Mouse (Mus musculus) heart, embryonic 16.5 days (tissue): Measurements from ENCODE around the gene Hmbs. TPM values are rescaled to one million over a fixed set of nuclear protein-coding genes. Genes with fewer than 3 reads are reported as not detected.

Experiments used
- ATAC-seq: fragments of 200-750 bp; cut with Nextera tagmentation; replicated peaks from 2 replicates; pipeline ENCODE4 v1.8.0; 2017; ENCODE audit warnings: moderate number of reproducible peaks; ENCODE audit not compliant: insufficient read depth, low FRiP score; ENCODE audit errors: extremely low read depth
- H3K27ac ChIP-seq: fragments of 300-500 bp; sonication (generic); 2 replicates; pipeline ENCODE4 v1.5.1; 2014; ENCODE audit warnings: mild to moderate bottlenecking, low read length, control low read depth, moderate library complexity
- H3K27me3 ChIP-seq: fragments of 300-500 bp; sonication (generic); 2 replicates; pipeline ENCODE4 v1.6.1; 2014; ENCODE audit warnings: low read length, mixed read lengths; ENCODE audit not compliant: control insufficient read depth, insufficient read depth
- H3K36me3 ChIP-seq: fragments of 300-500 bp; sonication (generic); 2 replicates; pipeline ENCODE4 v1.6.1; 2014; ENCODE audit not compliant: control insufficient read depth, insufficient read depth
- H3K4me1 ChIP-seq: fragments of 300-500 bp; sonication (generic); 2 replicates; pipeline ENCODE4 v1.6.1; 2014; ENCODE audit warnings: low read length, mixed read lengths; ENCODE audit not compliant: control insufficient read depth, insufficient read depth
- H3K4me2 ChIP-seq: fragments of 300-500 bp; sonication (generic); 2 replicates; pipeline ENCODE4 v1.6.1; 2014; ENCODE audit warnings: low read depth, mild to moderate bottlenecking, control low read depth, low read length
- H3K4me3 ChIP-seq: fragments of 300-500 bp; sonication (generic); 2 replicates; pipeline ENCODE4 v1.5.1; 2014; ENCODE audit warnings: mild to moderate bottlenecking, control low read depth, low read length
- H3K9ac ChIP-seq: fragments of 300-500 bp; sonication (generic); 2 replicates; pipeline ENCODE4 v1.6.1; 2014; ENCODE audit warnings: low read length, control low read depth
- H3K9me3 ChIP-seq: fragments of 300-500 bp; sonication (generic); replicated peaks from 2 replicates; pipeline ENCODE4 v1.6.1; 2016; ENCODE audit warnings: low read length; ENCODE audit not compliant: control insufficient read depth
- WGBS: fragments of 180-500 bp; shearing (Covaris S2); extraction: QIAGEN DNeasy Blood & Tissue Kit; methylation state at CpG from one replicate; pipeline ENCODE4 v1.1.7; 2014; 5-methylcytosine and 5-hydroxymethylcytosine counted together
- polyA plus RNA-seq: library from polyadenylated mRNA; unstranded; fragments of >200 nt; fragmentation: Nextera tagmentation; extraction: Ambion mirVana; gene quantifications from 2 replicates; pipeline ENCODE4 v1.2.1, GENCODE M21; 2015

Hmbs gene
- polyA plus RNA-seq, 1 experiment from 2014 or later, result 97.2 TPM

GRCm38 (mm10) chr9:44348546-44348945 is 4.5 kb upstream of the Hmbs start:
- peaks cover 38% of the 10 kb centered on the region for H3K36me3 ChIP-seq
- no peak for ATAC-seq

DNA sequence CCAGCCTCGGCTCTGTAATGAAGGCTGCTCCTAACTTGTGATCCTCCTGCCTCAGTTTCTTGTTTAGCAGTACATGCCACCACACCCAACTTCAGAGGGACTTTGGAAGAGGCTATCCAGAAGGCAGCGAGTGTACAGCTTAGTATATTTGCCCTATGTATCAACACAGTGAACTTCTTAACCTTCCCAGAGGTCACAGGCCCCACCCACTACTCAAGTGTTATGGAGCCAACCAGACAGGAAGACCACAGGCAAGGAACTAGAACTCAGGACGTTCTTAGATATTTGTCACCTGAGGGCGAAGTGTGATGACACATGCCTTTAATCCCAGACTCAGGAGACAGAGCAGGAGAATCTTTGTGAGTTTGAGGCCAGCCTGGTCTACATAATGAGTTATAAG is 3.6 kb upstream of the Hmbs start:
- Histone ChIP-seq H3K9me3 (peaks cover 5% of the 10 kb centered on the region; the same call in 1 of the 2 replicates), H3K9ac (no peak overlapping the region), H3K36me3 (peaks cover 38% of the 10 kb centered on the region), H3K4me2 (no peak overlapping the region), H3K27ac (no peak overlapping the region), H3K27me3 (no peaks in the 10 kb centered on the region), H3K4me1 (peaks cover 11% of the 10 kb centered on the region), H3K4me3 (no peak overlapping the region)
- 88% methylated on average over 4 of the region's 4 CpGs for WGBS
- no peak for ATAC-seq

More at GRCm38 (mm10) chr9:44348546-44348945, 4.5 kb upstream of the Hmbs start:
- H3K4me3 ChIP-seq, result no peak overlapping the region
- H3K27ac ChIP-seq, result no peak overlapping the region
- WGBS, result 98% methylated on average over 4 of the region's 4 CpGs
- H3K9ac ChIP-seq, result no peak overlapping the region
- peaks cover 4% of the 10 kb centered on the region; the same call in 1 of the 2 replicates for H3K4me1 ChIP-seq
- H3K9me3 ChIP-seq, result peaks cover 5% of the 10 kb centered on the region; the same call in 1 of the 2 replicates
- H3K4me2 ChIP-seq, result no peak overlapping the region
- H3K27me3 ChIP-seq, result no peaks in the 10 kb centered on the region

DNA sequence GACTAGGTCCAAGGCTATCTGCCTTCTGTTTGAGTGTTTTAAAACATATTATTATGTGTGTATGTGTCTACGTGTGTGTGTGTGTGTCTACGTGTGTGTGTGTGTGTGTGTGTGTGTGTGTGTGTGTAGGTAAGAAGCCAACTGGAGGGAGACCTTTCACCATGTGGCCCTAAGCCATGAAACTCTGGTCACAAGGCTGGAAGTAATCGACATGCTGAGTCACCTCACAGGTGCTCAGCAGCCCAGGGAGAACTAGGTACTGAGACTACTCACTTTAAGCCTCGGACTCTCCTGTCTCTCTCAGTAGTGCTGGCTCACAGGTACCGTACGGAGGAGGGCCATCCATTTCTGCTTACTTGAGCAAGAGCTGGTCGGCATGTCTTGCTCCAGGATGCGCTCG is 3.1 kb upstream of the Hmbs start:
- Histone ChIP-seq H3K36me3 (peaks cover 38% of the 10 kb centered on the region), H3K9me3 (peaks cover 5% of the 10 kb centered on the region; the same call in 1 of the 2 replicates), H3K4me3 (no peak overlapping the region), H3K27ac (no peak overlapping the region), H3K9ac (no peak overlapping the region), H3K27me3 (no peaks in the 10 kb centered on the region), H3K4me2 (no peak overlapping the region), H3K4me1 (peaks cover 16% of the 10 kb centered on the region)
- WGBS, result 91% methylated on average over 9 of the region's 9 CpGs
- ATAC-seq, result no peak

DNA sequence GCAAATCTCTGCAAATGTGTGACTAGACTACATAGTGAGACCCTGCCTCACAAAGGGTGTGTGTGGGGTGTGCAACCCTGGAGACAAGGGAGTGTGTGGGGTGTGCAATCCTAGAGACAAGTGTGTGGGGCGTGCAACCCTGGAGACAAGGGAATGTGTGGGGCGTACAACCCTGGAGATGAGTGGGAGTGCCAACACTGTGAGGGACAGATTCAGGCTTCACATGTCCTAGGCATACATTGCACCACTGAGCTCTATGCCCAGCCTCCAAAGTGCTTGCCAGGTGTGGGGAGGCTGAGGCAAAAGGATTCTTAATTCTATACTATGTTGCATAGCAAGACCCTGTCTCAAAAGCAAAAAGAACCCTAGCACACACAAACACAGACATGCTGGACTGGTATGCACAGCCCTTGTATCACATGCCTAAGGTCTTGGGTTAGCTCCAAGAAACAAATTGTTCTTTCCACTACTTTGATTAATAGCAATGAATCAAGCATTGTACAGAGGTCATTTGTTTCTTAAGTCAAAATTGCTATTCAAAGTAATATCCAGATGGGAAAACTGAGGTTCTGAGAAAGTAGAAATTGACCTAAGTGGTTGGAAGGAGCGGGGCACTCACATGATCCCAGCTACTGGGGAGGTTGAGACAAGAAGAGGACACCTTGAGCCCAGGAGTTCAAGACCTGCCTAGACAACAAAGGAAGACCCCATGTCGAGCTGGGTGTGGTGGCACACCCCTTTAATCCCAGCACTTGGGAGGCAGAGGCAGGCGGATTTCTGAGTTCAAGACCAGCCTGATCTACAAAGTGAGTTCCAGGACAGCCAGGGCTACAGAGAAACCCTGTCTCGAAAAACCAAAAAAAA is 1.8 kb upstream of the Hmbs start:
- Histone ChIP-seq H3K27me3 (no peaks in the 10 kb centered on the region), H3K4me3 (no peak overlapping the region), H3K36me3 (peaks cover 40% of the 10 kb centered on the region), H3K4me2 (no peak overlapping the region), H3K9ac (no peak overlapping the region), H3K4me1 (peaks cover 18% of the 10 kb centered on the region), H3K9me3 (peaks cover 5% of the 10 kb centered on the region; the same call in 1 of the 2 replicates), H3K27ac (no peak overlapping the region)
- 80% methylated on average over 6 of the region's 6 CpGs for WGBS
- no peak for ATAC-seq

DNA sequence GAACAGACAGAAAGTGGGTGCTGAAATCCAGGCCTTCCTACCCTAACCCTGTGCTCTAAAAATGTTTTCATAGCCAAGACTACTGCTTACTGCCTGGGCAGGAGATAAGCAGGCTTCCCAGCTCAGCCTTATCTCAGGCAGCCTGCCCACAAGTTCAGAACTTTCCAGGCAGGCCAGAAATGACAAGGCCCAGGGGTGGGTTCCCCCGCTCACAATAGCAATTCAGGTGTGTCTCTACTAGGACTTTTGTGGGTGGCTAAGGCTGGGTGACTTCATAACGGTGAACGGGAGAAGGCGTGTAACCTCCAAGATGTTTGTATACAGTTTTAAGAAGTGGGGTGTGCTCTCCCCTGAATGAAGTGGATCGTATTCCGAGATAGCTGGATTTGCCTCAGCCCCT is 738 bp downstream of the Hmbs start:
- Histone ChIP-seq H3K36me3 (peaks cover 34% of the 10 kb centered on the region), H3K27me3 (no peaks in the 10 kb centered on the region), H3K4me2 (peak overlapping the region; percentile 78), H3K9ac (peak overlapping the region; percentile 88), H3K4me3 (peak overlapping the region; percentile 84), H3K27ac (peak overlapping the region; percentile 99), H3K4me1 (peaks cover 18% of the 10 kb centered on the region), H3K9me3 (no peaks in the 10 kb centered on the region)
- WGBS, result 1% methylated on average over 6 of the region's 6 CpGs
- peak; percentile 63 for ATAC-seq

- Histone ChIP-seq H3K27ac (peak overlapping the region; percentile 99), H3K4me1 (peaks cover 18% of the 10 kb centered on the region), H3K4me2 (peak overlapping the region; percentile 78), H3K4me3 (peak overlapping the region; percentile 84), H3K9me3 (no peaks in the 10 kb centered on the region), H3K27me3 (no peaks in the 10 kb centered on the region), H3K36me3 (peaks cover 30% of the 10 kb centered on the region), H3K9ac (peak overlapping the region; percentile 55)
- ATAC-seq, result no peak
- 83% methylated on average over 1 of the region's 1 CpGs for WGBS
Observed at GRCm38 (mm10) chr9:44342605-44343004, 1.4 kb downstream of the Hmbs start.

DNA sequence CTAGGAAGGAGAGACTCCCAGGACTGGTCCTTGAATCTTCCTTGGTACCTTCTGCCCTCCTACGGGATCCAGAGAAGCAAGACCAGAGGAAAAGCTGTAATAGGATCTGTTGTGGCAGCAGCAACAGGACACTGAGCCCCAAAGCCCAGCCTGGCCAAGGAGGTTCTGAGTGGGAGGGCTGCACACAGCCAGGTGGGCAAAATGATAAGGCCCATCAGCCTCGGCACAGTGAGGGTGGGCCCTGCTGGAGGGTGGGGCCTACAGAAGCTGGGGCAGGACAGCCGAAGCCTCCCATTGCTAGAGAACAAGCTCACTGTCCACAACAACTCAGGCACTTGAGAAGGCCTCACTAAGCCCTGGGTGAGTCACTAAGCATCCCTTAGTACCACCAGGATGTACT is 1.9 kb downstream of the Hmbs start:
- Histone ChIP-seq H3K4me3 (no peak overlapping the region), H3K27ac (peak overlapping the region; percentile 99), H3K9ac (peak overlapping the region; percentile 55)

GRCm38 (mm10) chr9:44341487-44341886 is 2.5 kb downstream of the Hmbs start:
- H3K36me3 ChIP-seq, result peaks cover 28% of the 10 kb centered on the region
- no peak overlapping the region for H3K9ac ChIP-seq

More for the DNA sequence above, 1.9 kb downstream of the Hmbs start:
- Histone ChIP-seq H3K4me1 (peaks cover 22% of the 10 kb centered on the region), H3K4me2 (peak overlapping the region; percentile 78), H3K9me3 (no peaks in the 10 kb centered on the region), H3K36me3 (peaks cover 29% of the 10 kb centered on the region), H3K27me3 (no peaks in the 10 kb centered on the region)
- ATAC-seq, result no peak
- 53% methylated on average over 3 of the region's 3 CpGs for WGBS

DNA sequence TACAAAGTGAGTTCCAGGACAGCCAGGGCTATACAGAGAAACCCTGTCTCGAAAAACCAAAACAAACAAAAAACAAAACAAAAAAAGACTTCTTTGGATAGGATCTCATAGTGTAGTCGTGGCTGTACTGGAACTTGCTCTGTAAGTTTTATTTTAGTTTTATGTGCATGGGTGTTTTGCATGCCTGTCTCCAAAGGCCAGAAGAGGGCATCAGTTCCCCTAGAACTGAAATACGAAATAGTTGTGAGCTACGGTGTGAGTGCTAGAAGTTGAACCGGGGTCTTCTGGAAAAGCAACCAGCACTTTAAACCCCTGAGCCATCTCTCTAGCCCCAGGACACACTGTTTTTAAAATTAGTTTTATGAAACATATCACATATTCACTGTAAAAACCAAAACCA is 5.5 kb downstream of the Hmbs start:
- H3K36me3 ChIP-seq, result peaks cover 33% of the 10 kb centered on the region

More at GRCm38 (mm10) chr9:44341487-44341886, 2.5 kb downstream of the Hmbs start:
- H3K9me3 ChIP-seq, result no peaks in the 10 kb centered on the region
- H3K4me2 ChIP-seq, result no peak overlapping the region
- no peak overlapping the region for H3K27ac ChIP-seq
- 86% methylated on average over 5 of the region's 5 CpGs for WGBS
- no peak overlapping the region for H3K4me3 ChIP-seq
- H3K27me3 ChIP-seq, result no peaks in the 10 kb centered on the region
- no peak for ATAC-seq
- H3K4me1 ChIP-seq, result peaks cover 29% of the 10 kb centered on the region

More for the DNA sequence above, 5.5 kb downstream of the Hmbs start:
- no peak overlapping the region for H3K4me3 ChIP-seq
- peaks cover 29% of the 10 kb centered on the region for H3K4me1 ChIP-seq
- no peaks in the 10 kb centered on the region for H3K9me3 ChIP-seq
- ATAC-seq, result no peak
- H3K9ac ChIP-seq, result no peak overlapping the region
- H3K27me3 ChIP-seq, result no peaks in the 10 kb centered on the region
- H3K27ac ChIP-seq, result no peak overlapping the region
- 82% methylated on average over 5 of the region's 5 CpGs for WGBS
- no peak overlapping the region for H3K4me2 ChIP-seq
